Mouse (Mus musculus) brain, embryonic 14.5 days (tissue): Measurements from ENCODE around the gene Casz1.

Source experiments
- CTCF ChIP-seq: fragments of 200-500 bp; IDR thresholded peaks from 2 replicates; pipeline ENCODE4 v1.5.1; 2012; ENCODE audit warnings: inconsistent platforms, mild to moderate bottlenecking, moderate library complexity, borderline replicate concordance; ENCODE audit not compliant: insufficient read depth, insufficient read length; ENCODE audit errors: extremely low read depth
- POLR2A ChIP-seq: fragments of 200-500 bp; IDR thresholded peaks from 2 replicates; pipeline ENCODE4 v1.6.1; 2012; ENCODE audit warnings: mild to moderate bottlenecking, inconsistent platforms, borderline replicate concordance; ENCODE audit not compliant: poor library complexity, insufficient read depth, insufficient read length, severe bottlenecking; ENCODE audit errors: extremely low read depth

DNA sequence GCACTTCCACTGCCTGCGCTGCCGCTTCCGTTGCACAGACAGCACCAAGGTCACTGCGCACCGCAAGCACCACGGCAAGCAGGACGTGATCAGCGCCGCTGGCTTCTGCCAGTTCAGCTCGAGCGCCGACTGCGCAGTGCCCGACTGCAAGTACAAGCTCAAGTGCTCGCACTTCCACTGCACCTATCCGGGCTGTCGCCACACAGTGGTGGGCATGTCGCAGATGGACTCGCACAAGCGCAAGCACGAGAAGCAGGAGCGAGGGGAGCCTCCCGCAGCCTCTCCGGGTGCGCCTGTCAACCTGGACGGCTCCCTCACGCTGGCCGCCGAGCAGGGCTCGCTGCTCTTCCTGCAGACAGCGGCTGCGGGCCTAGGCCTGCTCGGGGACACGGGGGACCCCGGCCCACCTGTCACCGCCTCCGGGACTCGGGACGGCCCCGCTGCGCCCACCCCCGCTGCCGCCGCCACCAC, 147.6 kb downstream of the Casz1 start:
- TF ChIP-seq CTCF: no peak
- no peak for TF ChIP-seq POLR2A
